Mouse (Mus musculus): Measurements from ENCODE around the gene Cdc6.

DNA sequence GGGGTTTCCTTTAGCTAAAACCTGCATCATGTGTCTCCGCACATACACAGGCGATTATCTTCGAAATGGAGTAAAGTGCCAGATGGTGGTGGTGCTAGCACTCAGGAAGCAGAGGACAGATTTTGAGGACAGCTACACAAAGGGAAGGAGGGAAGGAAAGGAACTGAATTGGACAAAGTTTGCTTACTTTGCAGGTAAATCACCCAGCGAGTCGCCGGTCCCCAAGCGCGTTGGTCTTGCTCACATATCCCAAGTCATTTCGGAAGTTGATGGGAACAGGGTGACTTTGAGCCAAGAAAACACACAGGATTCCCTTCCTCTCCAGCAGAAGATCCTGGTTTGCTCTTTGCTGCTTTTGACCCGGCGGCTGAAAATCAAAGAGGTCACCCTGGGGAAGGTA, 11.4 kb downstream of the Cdc6 start:
- TF ChIP-seq CTCF (IDR thresholded peaks at IDR 0.05; ENCODE audit: low read depth) (no peak), EP300 (optimal IDR thresholded peaks at IDR 0.05) (no peak)
